Mouse (Mus musculus): ENCODE data around the gene Cdk1.

DNA sequence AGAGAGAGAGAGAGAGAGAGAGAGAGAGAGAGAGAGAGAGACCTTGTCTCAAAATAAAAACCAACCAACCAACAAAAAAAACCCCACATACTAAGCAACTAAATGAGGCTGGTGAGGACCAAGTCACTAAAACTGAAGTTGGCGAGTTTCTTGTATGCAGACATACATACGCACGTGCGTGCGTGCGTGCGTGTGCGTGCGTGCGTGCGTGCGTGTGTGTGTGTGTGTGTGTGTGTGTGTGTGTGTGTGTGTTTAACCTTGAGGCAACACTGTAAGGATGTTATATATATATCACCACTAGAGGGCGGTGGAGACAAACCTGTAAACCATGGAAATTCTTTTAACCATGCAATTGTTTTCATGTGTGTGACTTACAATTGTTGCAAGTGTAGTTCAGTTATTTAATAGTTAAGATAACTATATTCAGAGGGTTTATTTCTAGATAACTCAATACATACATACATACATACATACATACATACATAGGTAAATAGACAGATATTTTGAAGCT lies 14.2 kb upstream of the Cdk1 start:
- peak; percentile 58; the same call in 1 of the 2 replicates for TF ChIP-seq CTCF (IDR thresholded peaks at IDR 0.05; ENCODE audit: insufficient read depth, low read depth, low read length)
- no peak for TF ChIP-seq POLR2A (IDR thresholded peaks at IDR 0.05; ENCODE audit: insufficient read depth, low read depth, low read length)

Data from olfactory bulb, adult 2 months (tissue).